Mouse (Mus musculus) left cerebral cortex, postnatal 10 days (tissue): ENCODE results near the gene Nckap5l. TPM values are rescaled to one million over a fixed set of nuclear protein-coding genes. Genes with fewer than 3 reads are reported as not detected.

Experiments used
- DNase-seq, 2 experiments: peaks; one replicate each; pipeline ENCODE4 v3.0.0; 2021 to 2022; ENCODE audit warnings: low spot score in 2 of 2, mixed read lengths in 1 of 2; ENCODE audit errors: extremely low spot score in 1 of 2
- intact Hi-C: fragments of 180-260 bp; cut with DNase I; formaldehyde crosslinking; loops from one replicate; pipeline ENCODE4 v1.15.1; 2025
- total RNA-seq, 2 experiments: library from RNA; stranded (reverse); gene quantifications; 2 replicates each; pipeline ENCODE4 v1.2.3; 2021

The Nckap5l gene
- total RNA-seq, 2 experiments from 2014 or later = 35.8 to 38.3 TPM

- DNase-seq = peak; percentile 31 to 75
- intact Hi-C loops = no loop called here
Observed at GRCm38 (mm10) chr15:99440112-99440815, 17.3 kb downstream of the Nckap5l start.

- intact Hi-C loops = no loop called here
- no peak for DNase-seq
Observed at GRCm38 (mm10) chr15:99438966-99439698, 18.4 kb downstream of the Nckap5l start.

- DNase-seq = no peak
- intact Hi-C loops = no loop called here
Observed at GRCm38 (mm10) chr15:99433913-99434312, 23.6 kb downstream of the Nckap5l start.

GRCm38 (mm10) chr15:99433081-99433718 lies 24.3 kb downstream of the Nckap5l start:
- no peak for DNase-seq
- intact Hi-C loops = no loop called here

GRCm38 (mm10) chr15:99431967-99432366 lies 25.6 kb downstream of the Nckap5l start:
- intact Hi-C loops = no loop called here
- no peak for DNase-seq

GRCm38 (mm10) chr15:99431504-99431903 lies 26.0 kb downstream of the Nckap5l start:
- intact Hi-C loops = no loop called here

GRCm38 (mm10) chr15:99431063-99431462 lies 26.5 kb downstream of the Nckap5l start:
- DNase-seq = no peak
- intact Hi-C loops = no loop called here

More at GRCm38 (mm10) chr15:99431504-99431903, 26.0 kb downstream of the Nckap5l start:
- DNase-seq = no peak

- no peak for DNase-seq
- intact Hi-C loops = no loop called here
Observed at GRCm38 (mm10) chr15:99430394-99430793, 27.2 kb downstream of the Nckap5l start.

GRCm38 (mm10) chr15:99423884-99424283 lies 33.7 kb downstream of the Nckap5l start:
- intact Hi-C loops = no loop called here
- DNase-seq = no peak

GRCm38 (mm10) chr15:99423131-99423530 lies 34.4 kb downstream of the Nckap5l start:
- no peak for DNase-seq
- intact Hi-C loops = no loop called here

- intact Hi-C loops = no loop called here
Observed at GRCm38 (mm10) chr15:99422551-99422950, 35.0 kb downstream of the Nckap5l start.

GRCm38 (mm10) chr15:99421676-99422075 lies 35.9 kb downstream of the Nckap5l start:
- intact Hi-C loops = no loop called here
- no peak for DNase-seq

More at GRCm38 (mm10) chr15:99422551-99422950, 35.0 kb downstream of the Nckap5l start:
- DNase-seq = no peak

- DNase-seq = peak in 1 of 2 experiments; percentile 68
- intact Hi-C loops = no loop called here
Observed at GRCm38 (mm10) chr15:99421152-99421551, 36.4 kb downstream of the Nckap5l start.

GRCm38 (mm10) chr15:99420521-99421014 lies 37.0 kb downstream of the Nckap5l start:
- intact Hi-C loops = no loop called here
- peak; percentile 20 to 87 for DNase-seq

GRCm38 (mm10) chr15:99420101-99420500 lies 37.4 kb downstream of the Nckap5l start:
- DNase-seq = no peak
- intact Hi-C loops = no loop called here

- intact Hi-C loops = loop anchor here (10.0 kb wide), 1 partner anchor 167 kb away; no protein-coding TSS in a partner anchor
- no peak for DNase-seq
Observed at GRCm38 (mm10) chr15:99417692-99418271, 39.8 kb downstream of the Nckap5l start.

GRCm38 (mm10) chr15:99416957-99417356 lies 40.6 kb downstream of the Nckap5l start:
- DNase-seq = no peak
- intact Hi-C loops = loop anchor here (1.0 to 10.0 kb wide), 2 partner anchors 52 to 168 kb away; no protein-coding TSS in a partner anchor

- intact Hi-C loops = loop anchor here (1.0 to 10.0 kb wide), 2 partner anchors 53 to 168 kb away; no protein-coding TSS in a partner anchor
Observed at GRCm38 (mm10) chr15:99416348-99416882, 41.1 kb downstream of the Nckap5l start.

More at GRCm38 (mm10) chr15:99416348-99416882, 41.1 kb downstream of the Nckap5l start:
- DNase-seq = peak; percentile 80 to 83
